Mouse (Mus musculus) cerebellum, postnatal 10 days (tissue): ENCODE measurements around the gene Plbd2.
A peak's percentile ranks its signal among the peaks of the same experiment; 100 is the strongest.
"Not testable (repeated sequence)": the region's sequence is repeated elsewhere in the genome, so short reads cannot be mapped to it uniquely, and the experiment has no call there.

ENCODE experiments used
- DNase-seq, 2 experiments: peaks; one replicate each; pipeline ENCODE4 v3.0.0; 2021; ENCODE audit warnings: mixed read lengths in 2 of 2

Plbd2 gene

GRCm38 (mm10) chr5:120510982-120511642 is 7.7 kb upstream of the Plbd2 start, which contains the start of gene Slc8b1:
Slc8b1 (plus strand) TSS chr5:120511168.
- peak; percentile 92 to 95 for DNase-seq

GRCm38 (mm10) chr5:120507311-120507710 is 3.9 kb upstream of the Plbd2 start:
- DNase-seq: no peak

- no peak for DNase-seq
Measured at GRCm38 (mm10) chr5:120506490-120506889, 3.1 kb upstream of the Plbd2 start.

- DNase-seq: no peak
Measured at GRCm38 (mm10) chr5:120505781-120506180, 2.4 kb upstream of the Plbd2 start.

GRCm38 (mm10) chr5:120505368-120505767 is 1.9 kb upstream of the Plbd2 start:
- peak; percentile 85 for DNase-seq

- peak; percentile 42 to 44 for DNase-seq
Measured at GRCm38 (mm10) chr5:120502675-120503143, 716 bp downstream of the Plbd2 start.

- peak; percentile 71 to 72 for DNase-seq
Measured at GRCm38 (mm10) chr5:120502147-120502621, 1.2 kb downstream of the Plbd2 start.

- not testable (repeated sequence) for DNase-seq
Measured at GRCm38 (mm10) chr5:120500609-120501008, 2.8 kb downstream of the Plbd2 start.

- DNase-seq: no peak
Measured at GRCm38 (mm10) chr5:120499202-120499601, 4.2 kb downstream of the Plbd2 start.

- DNase-seq: no peak
Measured at GRCm38 (mm10) chr5:120497071-120497470, 6.4 kb downstream of the Plbd2 start.

- DNase-seq: no peak
Measured at GRCm38 (mm10) chr5:120495703-120496226, 7.7 kb downstream of the Plbd2 start.

- peak in 1 of 2 experiments; percentile 41 for DNase-seq
Measured at GRCm38 (mm10) chr5:120495064-120495702, 8.2 kb downstream of the Plbd2 start.

- peak; percentile 79 to 82 for DNase-seq
Measured at GRCm38 (mm10) chr5:120493873-120494395, 9.5 kb downstream of the Plbd2 start.

- DNase-seq: no peak
Measured at GRCm38 (mm10) chr5:120493440-120493839, 10.0 kb downstream of the Plbd2 start.

GRCm38 (mm10) chr5:120492437-120492836 is 11.0 kb downstream of the Plbd2 start:
- peak; percentile 71 to 79 for DNase-seq

- DNase-seq: peak; percentile 79 to 80
Measured at GRCm38 (mm10) chr5:120490679-120491192, 12.7 kb downstream of the Plbd2 start.

- no peak for DNase-seq
Measured at GRCm38 (mm10) chr5:120487844-120488243, 15.6 kb downstream of the Plbd2 start.

GRCm38 (mm10) chr5:120483399-120483798 is 20.0 kb downstream of the Plbd2 start:
- DNase-seq: no peak

GRCm38 (mm10) chr5:120481205-120481604 is 22.2 kb downstream of the Plbd2 start:
- DNase-seq: no peak

GRCm38 (mm10) chr5:120479538-120479937 is 23.9 kb downstream of the Plbd2 start:
- DNase-seq: no peak

- no peak for DNase-seq
Measured at GRCm38 (mm10) chr5:120477993-120478392, 25.4 kb downstream of the Plbd2 start.

- no peak for DNase-seq
Measured at GRCm38 (mm10) chr5:120476296-120476695, 27.1 kb downstream of the Plbd2 start, which contains the start of gene Sds. Sds (plus strand) TSS chr5:120476526.

GRCm38 (mm10) chr5:120475861-120476260 is 27.6 kb downstream of the Plbd2 start:
- DNase-seq: no peak
